Mouse (Mus musculus) lung, postnatal 0 days (tissue): ENCODE measurements at regions not wholly inside any gene's neighbourhood (a gene's known extent, or its start where the extent isn't known, plus 50 kb on each side); places are given as distances from the start of the nearest gene placed in this dataset.

ENCODE experiments used
- CTCF ChIP-seq: IDR thresholded peaks from 2 replicates; pipeline ENCODE4 v1.5.1; 2016; ENCODE audit warnings: antibody characterized with exemption, mild to moderate bottlenecking
- EP300 ChIP-seq: IDR thresholded peaks from 2 replicates; pipeline ENCODE4 v1.6.1; 2016; ENCODE audit warnings: antibody characterized with exemption, mild to moderate bottlenecking, control low read depth

DNA sequence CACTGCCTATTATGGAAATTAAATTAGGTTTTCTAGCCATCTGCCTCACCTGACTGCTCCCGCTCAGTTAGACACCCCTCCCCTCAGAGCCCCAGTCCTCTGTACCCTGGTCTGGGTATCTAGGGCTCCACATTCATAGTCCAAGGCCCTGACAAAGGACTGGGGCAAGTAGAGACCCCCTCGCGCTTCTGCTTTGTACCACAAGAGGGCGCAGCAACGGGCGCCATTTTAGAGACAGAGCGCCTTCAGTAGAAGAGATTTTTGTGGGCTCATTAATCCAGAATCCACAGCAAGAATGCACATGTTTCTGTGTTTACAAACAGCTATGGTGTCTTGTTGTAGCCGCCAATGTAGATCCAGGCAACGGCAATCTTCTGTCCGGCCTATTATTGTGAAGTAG is 279.7 kb upstream of the Myt1l start:
- TF ChIP-seq CTCF (peak; percentile 15; the same call in 1 of the 2 replicates), EP300 (no peak)
